Mouse (Mus musculus): ENCODE measurements at regions not wholly inside any gene's neighbourhood (a gene's known extent, or its start where the extent isn't known, plus 50 kb on each side); places are given as distances from the start of the nearest gene placed in this dataset.

- H3K9me3 ChIP-seq (ENCODE audit: control insufficient read depth, low read length), result no peaks in the 10 kb centered on the region
- peaks cover 32% of the 10 kb centered on the region for H3K4me1 ChIP-seq (ENCODE audit: control insufficient read depth, insufficient read depth, low read length)
- H3K36me3 ChIP-seq (ENCODE audit: control insufficient read depth, insufficient read depth, low read length), result no peaks in the 10 kb centered on the region
- H3K27me3 ChIP-seq (replicated peaks; ENCODE audit: control insufficient read depth, insufficient read depth, low read length), result no peaks in the 10 kb centered on the region
- no peak overlapping the region for H3K4me3 ChIP-seq (ENCODE audit: low read length)
- no peak overlapping the region for H3K4me2 ChIP-seq (ENCODE audit: low read depth, low read length)
- ATAC-seq, result no peak
- H3K9ac ChIP-seq (ENCODE audit: low read depth, low read length), result peak overlapping the region; percentile 30; the same call in 1 of the 2 replicates
- WGBS, result 70% methylated on average over 6 of the region's 6 CpGs
- H3K27ac ChIP-seq (ENCODE audit: low read length), result peak overlapping the region; percentile 58
Observed at GRCm38 (mm10) chr14:46017976-46018375, 360.0 kb upstream of the Ddhd1 start.

GRCm38 (mm10) chr14:46019240-46020025 is 359.8 kb upstream of the Gm15217 start:
- no peak overlapping the region for H3K9ac ChIP-seq (ENCODE audit: low read depth, low read length)
- ATAC-seq, result no peak
- H3K4me1 ChIP-seq (ENCODE audit: control insufficient read depth, insufficient read depth, low read length), result peaks cover 32% of the 10 kb centered on the region
- 45% methylated on average over 14 of the region's 14 CpGs for WGBS
- no peak overlapping the region for H3K4me3 ChIP-seq (ENCODE audit: low read length)
- H3K4me2 ChIP-seq (ENCODE audit: low read depth, low read length), result no peak overlapping the region
- H3K27me3 ChIP-seq (replicated peaks; ENCODE audit: control insufficient read depth, insufficient read depth, low read length), result no peaks in the 10 kb centered on the region
- H3K36me3 ChIP-seq (ENCODE audit: control insufficient read depth, insufficient read depth, low read length), result no peaks in the 10 kb centered on the region
- H3K27ac ChIP-seq (ENCODE audit: low read length), result peak overlapping the region; percentile 62
- H3K9me3 ChIP-seq (ENCODE audit: control insufficient read depth, low read length), result no peaks in the 10 kb centered on the region

- Histone ChIP-seq H3K9ac (ENCODE audit: low read depth, low read length) (no peak overlapping the region), H3K27ac (ENCODE audit: low read length) (no peak overlapping the region), H3K27me3 (replicated peaks; ENCODE audit: control insufficient read depth, insufficient read depth, low read length) (no peaks in the 10 kb centered on the region), H3K4me1 (ENCODE audit: control insufficient read depth, insufficient read depth, low read length) (0 out of 2 replicates have a peak, but pooled peaks cover 2% of the 10 kb centered on the region), H3K4me3 (ENCODE audit: low read length) (no peak overlapping the region), H3K9me3 (ENCODE audit: control insufficient read depth, low read length) (no peaks in the 10 kb centered on the region), H3K36me3 (ENCODE audit: control insufficient read depth, insufficient read depth, low read length) (no peaks in the 10 kb centered on the region), H3K4me2 (ENCODE audit: low read depth, low read length) (no peak overlapping the region)
- ATAC-seq, result no peak
- 92% methylated on average over 8 of the region's 8 CpGs for WGBS
Observed at GRCm38 (mm10) chr14:46034301-46034700, 344.9 kb upstream of the Gm15217 start.

GRCm38 (mm10) chr14:46060622-46061381 is 318.4 kb upstream of the Gm15217 start:
- Histone ChIP-seq H3K27me3 (replicated peaks; ENCODE audit: control insufficient read depth, insufficient read depth, low read length) (no peaks in the 10 kb centered on the region), H3K4me2 (ENCODE audit: low read depth, low read length) (peak overlapping the region; percentile 55), H3K9ac (ENCODE audit: low read depth, low read length) (peak overlapping the region; percentile 27; the same call in 1 of the 2 replicates), H3K4me3 (ENCODE audit: low read length) (peak overlapping the region; percentile 21), H3K36me3 (ENCODE audit: control insufficient read depth, insufficient read depth, low read length) (no peaks in the 10 kb centered on the region), H3K4me1 (ENCODE audit: control insufficient read depth, insufficient read depth, low read length) (no peaks in the 10 kb centered on the region), H3K9me3 (ENCODE audit: control insufficient read depth, low read length) (no peaks in the 10 kb centered on the region), H3K27ac (ENCODE audit: low read length) (no peak overlapping the region)
- peak; percentile 50 for ATAC-seq
- 15% methylated on average over 14 of the region's 14 CpGs for WGBS

- Histone ChIP-seq H3K9ac (ENCODE audit: low read depth, low read length) (no peak overlapping the region), H3K4me2 (ENCODE audit: low read depth, low read length) (no peak overlapping the region), H3K36me3 (ENCODE audit: control insufficient read depth, insufficient read depth, low read length) (no peaks in the 10 kb centered on the region), H3K27ac (ENCODE audit: low read length) (no peak overlapping the region), H3K9me3 (ENCODE audit: control insufficient read depth, low read length) (no peaks in the 10 kb centered on the region), H3K4me3 (ENCODE audit: low read length) (no peak overlapping the region), H3K4me1 (ENCODE audit: control insufficient read depth, insufficient read depth, low read length) (no peaks in the 10 kb centered on the region), H3K27me3 (replicated peaks; ENCODE audit: control insufficient read depth, insufficient read depth, low read length) (no peaks in the 10 kb centered on the region)
- ATAC-seq, result no peak
- 68% methylated on average over 5 of the region's 5 CpGs for WGBS
Observed at GRCm38 (mm10) chr14:46067102-46067801, 312.0 kb upstream of the Gm15217 start.

GRCm38 (mm10) chr14:46071244-46071643 is 308.0 kb upstream of the Gm15217 start:
- Histone ChIP-seq H3K36me3 (ENCODE audit: control insufficient read depth, insufficient read depth, low read length) (no peaks in the 10 kb centered on the region), H3K9me3 (ENCODE audit: control insufficient read depth, low read length) (no peaks in the 10 kb centered on the region), H3K27ac (ENCODE audit: low read length) (no peak overlapping the region), H3K9ac (ENCODE audit: low read depth, low read length) (no peak overlapping the region), H3K4me3 (ENCODE audit: low read length) (no peak overlapping the region), H3K4me2 (ENCODE audit: low read depth, low read length) (no peak overlapping the region), H3K27me3 (replicated peaks; ENCODE audit: control insufficient read depth, insufficient read depth, low read length) (no peaks in the 10 kb centered on the region), H3K4me1 (ENCODE audit: control insufficient read depth, insufficient read depth, low read length) (0 out of 2 replicates have a peak, but pooled peaks cover 3% of the 10 kb centered on the region)
- 87% methylated on average over 5 of the region's 5 CpGs for WGBS
- no peak for ATAC-seq

GRCm38 (mm10) chr14:46076738-46077137 is 302.5 kb upstream of the Gm15217 start:
- ATAC-seq, result no peak
- H3K27me3 ChIP-seq (replicated peaks; ENCODE audit: control insufficient read depth, insufficient read depth, low read length), result no peaks in the 10 kb centered on the region
- H3K9ac ChIP-seq (ENCODE audit: low read depth, low read length), result no peak overlapping the region
- 98% methylated on average over 2 of the region's 2 CpGs for WGBS
- H3K27ac ChIP-seq (ENCODE audit: low read length), result no peak overlapping the region
- H3K36me3 ChIP-seq (ENCODE audit: control insufficient read depth, insufficient read depth, low read length), result no peaks in the 10 kb centered on the region
- H3K9me3 ChIP-seq (ENCODE audit: control insufficient read depth, low read length), result no peaks in the 10 kb centered on the region
- H3K4me2 ChIP-seq (ENCODE audit: low read depth, low read length), result no peak overlapping the region
- H3K4me3 ChIP-seq (ENCODE audit: low read length), result no peak overlapping the region
- 0 out of 2 replicates have a peak, but pooled peaks cover 3% of the 10 kb centered on the region for H3K4me1 ChIP-seq (ENCODE audit: control insufficient read depth, insufficient read depth, low read length)

GRCm38 (mm10) chr14:46077406-46078131 is 301.6 kb upstream of the Gm15217 start:
- 76% methylated on average over 11 of the region's 11 CpGs for whole genome bisulfite sequencing
- H3K4me3 ChIP-seq (ENCODE audit: low read length), result no peak overlapping the region

More at GRCm38 (mm10) chr14:46077406-46078131, 301.6 kb upstream of the Gm15217 start:
- no peak overlapping the region for H3K27ac ChIP-seq (ENCODE audit: low read length)
- 0 out of 2 replicates have a peak, but pooled peaks cover 3% of the 10 kb centered on the region for H3K4me1 ChIP-seq (ENCODE audit: control insufficient read depth, insufficient read depth, low read length)
- no peak for ATAC-seq
- no peak overlapping the region for H3K4me2 ChIP-seq (ENCODE audit: low read depth, low read length)
- H3K36me3 ChIP-seq (ENCODE audit: control insufficient read depth, insufficient read depth, low read length), result no peaks in the 10 kb centered on the region
- no peak overlapping the region for H3K9ac ChIP-seq (ENCODE audit: low read depth, low read length)
- H3K27me3 ChIP-seq (replicated peaks; ENCODE audit: control insufficient read depth, insufficient read depth, low read length), result no peaks in the 10 kb centered on the region
- no peaks in the 10 kb centered on the region for H3K9me3 ChIP-seq (ENCODE audit: control insufficient read depth, low read length)
